Mouse (Mus musculus) gastrocnemius, postnatal 36 days (tissue): ENCODE data around the gene Nrgn. TPM values are rescaled to one million over a fixed set of nuclear protein-coding genes. Genes with fewer than 3 reads are reported as not detected.

Experiments
- total RNA-seq, 2 experiments: library from RNA; stranded (reverse); gene quantifications; 2 replicates each; pipeline ENCODE4 v1.2.3; 2021

The Nrgn gene
- total RNA-seq, 2 experiments from 2014 or later, result 0.35 to 0.66 TPM

Other genes with a start within 250 kb of the Nrgn start
- gene Ccdc15, start 204.5 kb downstream of the Nrgn start, total RNA-seq, result 1 to 10 TPM; 1.1 to 1.5 TPM
- gene Hepacam, start 185.6 kb downstream of the Nrgn start, total RNA-seq, result under 1 TPM; 0.08 to 0.52 TPM
- 1 to 10 TPM; 8.2 to 8.6 TPM for gene Robo4, start 151.0 kb downstream of the Nrgn start, total RNA-seq
- gene Robo3, start 119.7 kb downstream of the Nrgn start, total RNA-seq, result not detected
- 1 to 10 TPM; 3.0 to 3.3 TPM for gene Msantd2, start 63.6 kb downstream of the Nrgn start, total RNA-seq
- 10 to 100 TPM; 20.8 to 23.3 TPM for gene Esam, start 24.8 kb downstream of the Nrgn start, total RNA-seq
- 1 to 10 TPM; 1.8 to 3.6 TPM for gene Vsig2, start 13.6 kb downstream of the Nrgn start, total RNA-seq
- 1 to 10 TPM; 3.5 TPM for gene Siae, start 2.8 kb upstream of the Nrgn start, total RNA-seq
- gene Spa17, start 60.8 kb upstream of the Nrgn start, total RNA-seq, result 1 to 10 TPM; 2.6 to 3.2 TPM
- 10 to 100 TPM; 27.7 to 32.7 TPM for gene Tbrg1, start 104.4 kb upstream of the Nrgn start, total RNA-seq
- gene Panx3, start 116.3 kb upstream of the Nrgn start, total RNA-seq, result not detected
- not detected for gene Olfr160, start 163.3 kb upstream of the Nrgn start, total RNA-seq
- gene Olfr874, start 192.2 kb upstream of the Nrgn start, total RNA-seq, result not detected
- gene Olfr875, start 219.0 kb upstream of the Nrgn start, total RNA-seq, result not detected